Comparison of ENCODE assay signal across 14 mouse cellular contexts in the genomic region with DNA sequence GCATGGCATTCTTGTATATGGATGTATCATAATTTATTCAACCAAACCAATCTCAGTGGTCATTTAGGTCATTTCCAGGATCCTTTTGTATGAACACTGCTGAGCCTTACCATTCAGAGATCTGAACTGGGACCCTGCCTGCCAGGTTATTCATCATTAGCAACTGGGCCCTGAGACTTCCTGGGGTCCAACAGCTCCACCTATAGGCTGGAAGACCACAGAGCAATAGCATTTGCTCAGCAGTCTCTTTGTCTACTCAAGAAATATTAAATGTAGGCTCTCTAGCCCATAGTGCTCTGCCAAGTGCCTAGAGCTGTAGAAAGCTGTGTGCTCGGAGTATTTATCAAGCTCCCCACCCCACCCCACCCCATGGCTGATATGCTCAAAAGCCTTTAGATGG.
DNase-seq lines count a peak whose midpoint lies in the region; ATAC-seq and TF ChIP-seq lines count a peak whose summit lies in the region.
"Had no signal": no experiment of that assay in that cellular context is flagged by ENCODE, and none has a peak within 500 bp of the region (broad histone marks: within the 10 kb centered on the region; RNA-seq: fewer than 3 reads in every experiment).

No protein-coding gene starts in this region.

- TF ChIP-seq CTCF in hindbrain, postnatal 0 days (IDR thresholded peaks at IDR 0.05; ENCODE audit: low read depth) = peak; percentile 41

- no peaks in the 10 kb centered on the region for H3K4me1 ChIP-seq in hindbrain, postnatal 0 days (ENCODE audit: insufficient read depth, low read length)
- no peaks in the 10 kb centered on the region for H3K4me1 ChIP-seq in hindbrain, embryonic 12.5 days
- H3K4me1 ChIP-seq: embryonic facial prominence, embryonic 15.5 days; forebrain, embryonic 13.5 days; heart, embryonic 15.5 days; limb, embryonic 12.5 days had no signal

- no peaks in the 10 kb centered on the region for H3K9me3 ChIP-seq in hindbrain, postnatal 0 days (ENCODE audit: low read length)
- H3K9me3 ChIP-seq in hindbrain, embryonic 12.5 days (replicated peaks) = no peaks in the 10 kb centered on the region
- H3K9me3 ChIP-seq: embryonic facial prominence, embryonic 15.5 days; forebrain, embryonic 13.5 days; heart, embryonic 15.5 days; limb, embryonic 12.5 days had no signal

- no peaks in the 10 kb centered on the region for H3K36me3 ChIP-seq in hindbrain, postnatal 0 days (ENCODE audit: insufficient read depth, low read length)
- no peaks in the 10 kb centered on the region for H3K36me3 ChIP-seq in hindbrain, embryonic 12.5 days
- H3K36me3 ChIP-seq: embryonic facial prominence, embryonic 15.5 days; heart, embryonic 15.5 days; limb, embryonic 12.5 days had no signal

- H3K27me3 ChIP-seq in hindbrain, postnatal 0 days (ENCODE audit: insufficient read depth, low read length) = no peaks in the 10 kb centered on the region
- no peaks in the 10 kb centered on the region for H3K27me3 ChIP-seq in hindbrain, embryonic 12.5 days
- H3K27me3 ChIP-seq: embryonic facial prominence, embryonic 15.5 days; forebrain, embryonic 13.5 days; heart, embryonic 15.5 days; limb, embryonic 12.5 days had no signal

- H3K9ac ChIP-seq in hindbrain, postnatal 0 days (replicated peaks; ENCODE audit: low read length) = no peak overlapping the region
- no peak overlapping the region for H3K9ac ChIP-seq in hindbrain, embryonic 12.5 days
- H3K9ac ChIP-seq: embryonic facial prominence, embryonic 15.5 days; forebrain, embryonic 13.5 days; heart, embryonic 15.5 days; limb, embryonic 12.5 days had no signal

- ATAC-seq in hindbrain, postnatal 0 days = no peak
- no peak for ATAC-seq in hindbrain, embryonic 12.5 days (ENCODE audit: low FRiP score)
- ATAC-seq in megakaryocyte progenitor cell, adult 5-6 weeks (replicated peaks; ENCODE audit: poor library complexity) = peak; percentile 69
- no peak for ATAC-seq in cerebellum, adult (ENCODE audit: insufficient number of reproducible peaks, low FRiP score, low TSS enrichment)
- ATAC-seq: forebrain, embryonic 13.5 days had no signal

- H3K4me3 ChIP-seq in hindbrain, postnatal 0 days (ENCODE audit: low read length) = no peak overlapping the region
- H3K4me3 ChIP-seq in hindbrain, embryonic 12.5 days = no peak overlapping the region
- H3K4me3 ChIP-seq: embryonic facial prominence, embryonic 15.5 days; forebrain, embryonic 13.5 days; heart, embryonic 15.5 days; limb, embryonic 12.5 days had no signal

- H3K4me2 ChIP-seq in hindbrain, postnatal 0 days (ENCODE audit: low read depth, low read length) = no peak overlapping the region
- H3K4me2 ChIP-seq in hindbrain, embryonic 12.5 days (replicated peaks) = no peak overlapping the region
- H3K4me2 ChIP-seq: embryonic facial prominence, embryonic 15.5 days; forebrain, embryonic 13.5 days; heart, embryonic 15.5 days; limb, embryonic 12.5 days had no signal

- 70% methylated on average over 1 of the region's 1 CpGs for WGBS in hindbrain, postnatal 0 days
- 67% methylated on average over 1 of the region's 1 CpGs for WGBS in hindbrain, embryonic 12.5 days

- H3K27ac ChIP-seq in hindbrain, postnatal 0 days = no peak overlapping the region
- H3K27ac ChIP-seq in hindbrain, embryonic 12.5 days = no peak overlapping the region
- H3K27ac ChIP-seq: embryonic facial prominence, embryonic 15.5 days; forebrain, embryonic 13.5 days; heart, embryonic 15.5 days; limb, embryonic 12.5 days had no signal

- peak; percentile 6 for DNase-seq in hindbrain, postnatal 0 days (ENCODE audit: low spot score)
- DNase-seq in 3T3-L1 (ENCODE audit: low read depth, low spot score) (peak; percentile 28), ES-CJ7 (ENCODE audit: low read depth, low spot score) (peak; percentile 9)
- no peak for DNase-seq in gastrocnemius, adult 18-20 months (ENCODE audit: low spot score)
- no peak for DNase-seq in urinary bladder, postnatal 4 days (ENCODE audit: low spot score in 2 of 2)
- DNase-seq: cerebellum, postnatal 36 days; gastrocnemius, postnatal 25 days had no signal

Comparison
In these comparisons a context has a peak if more than half of its experiments do, and no peak if none do; other contexts are left out.
1. DNase-seq: peak in hindbrain, postnatal 0 days (single experiment), 3T3-L1 (single experiment) and ES-CJ7 (single experiment); none in gastrocnemius, adult 18-20 months (single experiment) and urinary bladder, postnatal 4 days (0 of 2).